Mouse (Mus musculus) testis, adult 2 months (tissue): ENCODE data around the gene Rap1gap.

Experiments
- CTCF ChIP-seq: fragments of 200-500 bp; IDR thresholded peaks from 2 replicates; pipeline ENCODE4 v1.5.1; 2012; ENCODE audit warnings: low read depth, mild to moderate bottlenecking, inconsistent platforms, low read length, moderate library complexity; ENCODE audit not compliant: control insufficient read depth, insufficient read depth, insufficient replicate concordance
- POLR2A ChIP-seq: fragments of 200-500 bp; IDR thresholded peaks from 2 replicates; pipeline ENCODE4 v1.6.1; 2012; ENCODE audit warnings: low read depth, mild to moderate bottlenecking, inconsistent platforms, low read length, moderate library complexity; ENCODE audit not compliant: control insufficient read depth

DNA sequence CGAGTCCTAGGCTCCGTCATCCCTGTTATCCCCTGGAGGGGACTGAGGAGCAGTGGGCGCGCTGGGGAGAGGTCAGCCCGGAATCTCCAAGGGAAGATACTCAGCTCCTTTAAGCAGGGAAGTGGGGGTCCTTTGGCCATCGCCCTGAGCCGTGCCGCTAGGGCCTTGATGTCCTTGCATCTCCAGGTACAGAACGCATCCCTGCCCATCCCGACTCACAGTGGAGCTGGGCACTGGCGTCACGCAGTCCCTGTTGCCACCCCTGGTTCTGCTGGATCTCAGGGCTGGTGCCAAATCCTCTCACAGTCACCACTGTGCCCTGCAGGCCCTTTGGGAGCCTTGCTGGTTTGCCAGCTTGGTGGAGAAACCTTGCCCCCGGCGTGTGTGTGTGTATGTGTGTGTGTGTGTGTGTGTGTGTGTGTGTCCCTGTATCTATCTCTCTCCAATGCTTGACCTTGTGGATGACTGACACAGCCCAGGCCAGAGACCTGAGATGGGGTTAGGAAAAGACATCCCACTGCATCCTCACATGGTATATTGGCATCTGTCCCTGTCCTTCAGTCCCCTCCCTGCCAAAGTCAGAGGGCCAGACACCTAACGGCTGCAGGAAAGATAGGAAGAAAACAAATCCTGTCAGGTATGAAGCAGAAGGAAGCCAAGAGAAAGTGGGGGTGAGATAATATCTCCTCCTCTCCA is 602 bp downstream of the Rap1gap start:
- TF ChIP-seq POLR2A (no peak), CTCF (no peak)
